Mouse (Mus musculus) ES-E14 (cell line): Measurements from ENCODE around the gene Defb29.

Experiments
- CHD2 ChIP-seq: IDR thresholded peaks from 2 replicates; pipeline ENCODE4 v1.6.1; 2014; ENCODE audit warnings: mild to moderate bottlenecking, low read depth, low read length, inconsistent platforms
- HCFC1 ChIP-seq: IDR thresholded peaks from 2 replicates; pipeline ENCODE4 v1.6.1; 2012; ENCODE audit warnings: low read length, inconsistent platforms, borderline replicate concordance; ENCODE audit not compliant: insufficient read depth
- ZC3H11A ChIP-seq: IDR thresholded peaks from 2 replicates; pipeline ENCODE4 v1.6.1; 2012; ENCODE audit warnings: low read depth, mild to moderate bottlenecking, inconsistent platforms, low read length, borderline replicate concordance
- ZNF384 ChIP-seq: IDR thresholded peaks from 2 replicates; pipeline ENCODE4 v1.6.1; 2012; ENCODE audit warnings: low read depth, low read length, inconsistent platforms

DNA sequence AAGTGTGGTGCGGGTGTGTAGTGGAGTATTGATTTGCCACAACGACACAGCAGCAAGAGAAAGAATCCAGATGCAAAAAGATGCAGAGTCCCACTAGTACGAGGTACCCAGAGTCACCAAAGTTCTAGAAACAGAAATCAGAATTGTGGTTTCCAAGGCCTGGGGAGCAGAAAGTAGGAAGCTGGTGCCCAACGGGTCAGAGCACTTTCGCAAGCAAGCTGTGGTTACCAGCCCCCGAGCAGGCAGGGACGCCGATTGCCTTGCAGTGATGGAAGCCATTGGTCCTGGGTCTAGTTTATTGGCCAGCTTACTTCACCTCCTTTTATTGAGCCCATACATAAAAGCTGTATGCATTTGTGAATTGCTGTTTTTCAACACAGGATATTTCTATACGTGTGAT lies 2.1 kb upstream of the Defb29 start:
- TF ChIP-seq ZC3H11A (no peak), HCFC1 (no peak), ZNF384 (no peak), CHD2 (no peak)
